Mouse (Mus musculus): ENCODE data around the gene Commd1.
A peak's percentile ranks its signal among the peaks of the same experiment; 100 is the strongest.

The Commd1 gene

DNA sequence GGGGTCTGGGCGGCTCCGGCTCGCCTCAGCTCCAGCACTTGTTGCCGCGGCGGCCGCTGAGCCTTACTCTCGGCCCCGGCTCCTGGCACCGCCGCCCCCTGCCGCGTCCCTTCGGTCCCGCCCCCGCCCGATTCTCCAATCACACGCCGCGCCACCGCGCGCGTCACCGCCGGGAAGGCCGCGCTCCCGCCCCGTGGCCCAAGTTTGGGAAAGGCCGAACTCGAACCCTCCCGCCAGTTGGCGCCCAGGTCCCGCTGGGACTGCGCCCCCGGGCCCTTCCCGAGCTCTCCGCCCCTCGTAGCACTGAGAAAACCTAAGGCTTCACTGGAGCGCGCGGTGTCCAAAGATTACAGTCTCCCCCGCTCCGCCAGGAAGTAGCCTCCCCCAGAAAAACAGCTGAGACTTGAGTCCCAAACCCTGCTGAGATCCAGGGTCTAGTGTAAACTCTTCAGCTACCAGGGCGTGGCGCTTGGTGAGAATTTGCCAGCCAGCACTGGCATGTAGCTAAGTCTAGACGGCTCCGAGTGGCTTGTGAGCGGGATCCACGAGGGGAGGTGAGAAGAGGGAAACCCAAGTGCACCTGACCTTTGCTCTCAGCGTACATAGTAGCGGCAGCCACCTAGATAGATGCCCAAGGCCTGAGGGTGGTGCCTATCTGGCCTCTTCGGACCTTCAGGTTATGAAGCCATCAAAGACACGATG lies 122.4 kb downstream of the Commd1 start:
- peak; percentile 87 for DNase-seq (ENCODE audit: low read depth, low spot score)

DNA sequence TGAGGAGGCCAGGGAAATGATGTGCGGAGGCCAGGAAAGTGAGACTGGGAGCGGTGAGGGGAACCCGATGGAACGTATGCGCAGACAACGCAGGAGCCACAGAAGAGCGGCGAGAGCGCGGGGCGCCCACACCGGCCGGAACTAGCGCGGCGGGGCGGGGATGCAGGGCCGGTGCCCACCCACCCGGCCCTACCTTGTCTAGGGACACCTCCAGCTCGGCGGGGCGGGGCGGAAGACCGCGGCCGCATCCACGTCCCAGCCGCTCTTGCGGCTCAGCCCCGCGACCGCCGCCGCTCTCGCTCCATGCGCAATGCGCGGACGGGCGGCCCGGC lies 122.9 kb downstream of the Commd1 start:
- no peak for DNase-seq (ENCODE audit: low read depth, low spot score)

DNA sequence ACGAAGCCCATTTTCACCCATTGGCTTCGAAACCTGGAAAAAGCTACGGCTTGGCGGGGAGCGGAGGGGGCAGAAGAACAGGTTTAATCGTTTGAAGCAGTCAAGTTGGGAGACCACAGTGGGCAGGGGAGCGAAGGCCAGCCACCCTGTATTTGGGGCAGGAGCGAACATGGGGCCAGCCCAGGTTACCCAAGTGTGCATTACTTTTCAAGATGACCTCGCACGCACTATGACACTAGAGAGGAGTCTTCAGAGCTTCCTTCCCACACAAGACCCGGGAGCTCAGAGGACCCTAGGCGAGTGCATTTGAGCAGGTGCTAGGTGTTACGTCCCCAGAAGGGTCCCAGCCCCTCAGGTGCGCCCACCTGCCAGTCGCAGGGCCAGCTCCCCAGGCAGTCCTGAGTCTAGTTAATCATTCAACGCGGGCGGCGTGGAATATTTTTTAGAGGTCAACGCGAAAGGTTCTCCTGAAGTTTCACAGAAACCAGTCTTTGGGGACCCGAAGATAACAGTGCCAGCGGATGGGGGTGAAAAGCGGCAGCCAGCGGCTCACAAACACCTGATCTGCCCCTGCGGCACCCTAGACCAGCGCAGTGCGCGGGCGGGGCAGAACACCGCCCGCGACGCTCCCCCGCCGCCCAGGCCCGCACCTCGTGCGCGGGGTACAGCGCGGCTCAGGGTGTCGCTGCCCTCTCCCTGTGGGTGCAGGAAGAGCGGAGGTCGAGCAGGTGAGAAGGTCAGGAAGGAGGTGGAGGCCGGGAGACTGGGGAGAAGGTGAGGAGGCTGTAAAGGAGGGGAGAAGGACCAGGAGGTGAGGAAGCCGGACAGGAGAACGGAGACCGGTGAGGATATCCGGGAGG lies 123.5 kb downstream of the Commd1 start:
- DNase-seq (ENCODE audit: low read depth, low spot score), result no peak

- no peak for DNase-seq (ENCODE audit: low read depth, low spot score)
These were observed 124.3 kb downstream of the Commd1 start for GRCm38 (mm10) chr11:22857705-22858440.

GRCm38 (mm10) chr11:22857106-22857704 lies 125.0 kb downstream of the Commd1 start:
- no peak for DNase-seq (ENCODE audit: low read depth, low spot score)

DNA sequence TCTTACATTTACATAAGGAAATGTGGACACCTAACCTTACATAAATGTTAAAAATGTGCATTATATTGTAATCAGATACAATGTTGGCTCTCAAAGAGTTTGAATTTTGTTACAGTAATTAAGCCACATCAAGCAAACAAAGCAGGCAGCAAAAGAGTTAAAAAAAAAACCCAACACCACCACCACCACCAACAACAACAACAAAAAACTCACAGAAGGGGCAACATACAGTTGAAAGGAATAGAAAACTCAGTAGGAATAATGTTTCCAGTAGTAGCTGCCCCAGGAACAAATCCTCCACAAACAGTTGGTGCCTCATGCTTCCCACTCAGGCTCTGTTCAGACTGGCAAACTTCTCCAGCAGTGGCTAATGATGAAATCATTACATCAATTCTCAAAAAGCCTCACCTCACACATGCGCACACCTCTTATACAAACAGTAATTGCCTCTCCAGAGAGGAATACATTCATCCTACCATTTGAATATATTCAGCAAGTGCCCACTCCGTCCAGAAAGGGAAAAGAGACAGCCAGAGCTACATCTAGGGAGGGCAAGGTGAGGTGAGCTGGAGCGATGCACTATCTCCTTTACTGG lies 125.7 kb downstream of the Commd1 start:
- no peak for DNase-seq (ENCODE audit: low read depth, low spot score)

DNA sequence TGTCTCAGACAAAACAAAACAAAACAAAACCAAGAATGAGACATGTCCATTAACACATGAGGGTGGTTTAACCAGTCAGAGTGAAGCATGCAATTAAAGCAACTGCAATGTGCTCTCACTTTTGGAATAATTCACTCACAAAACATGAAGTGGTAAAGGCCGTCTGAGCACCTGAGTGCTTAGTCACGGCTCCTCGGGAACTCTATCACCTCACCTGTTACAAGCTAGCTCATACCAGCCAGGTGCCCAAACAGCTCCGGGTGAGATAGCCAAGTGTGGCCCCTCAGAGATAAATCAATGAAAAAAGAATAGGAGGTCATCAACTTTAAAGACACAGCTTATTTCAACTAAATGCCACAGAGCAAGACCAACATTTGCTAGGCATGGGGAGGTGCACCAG lies 127.6 kb downstream of the Commd1 start:
- DNase-seq (ENCODE audit: low read depth, low spot score), result no peak

DNA sequence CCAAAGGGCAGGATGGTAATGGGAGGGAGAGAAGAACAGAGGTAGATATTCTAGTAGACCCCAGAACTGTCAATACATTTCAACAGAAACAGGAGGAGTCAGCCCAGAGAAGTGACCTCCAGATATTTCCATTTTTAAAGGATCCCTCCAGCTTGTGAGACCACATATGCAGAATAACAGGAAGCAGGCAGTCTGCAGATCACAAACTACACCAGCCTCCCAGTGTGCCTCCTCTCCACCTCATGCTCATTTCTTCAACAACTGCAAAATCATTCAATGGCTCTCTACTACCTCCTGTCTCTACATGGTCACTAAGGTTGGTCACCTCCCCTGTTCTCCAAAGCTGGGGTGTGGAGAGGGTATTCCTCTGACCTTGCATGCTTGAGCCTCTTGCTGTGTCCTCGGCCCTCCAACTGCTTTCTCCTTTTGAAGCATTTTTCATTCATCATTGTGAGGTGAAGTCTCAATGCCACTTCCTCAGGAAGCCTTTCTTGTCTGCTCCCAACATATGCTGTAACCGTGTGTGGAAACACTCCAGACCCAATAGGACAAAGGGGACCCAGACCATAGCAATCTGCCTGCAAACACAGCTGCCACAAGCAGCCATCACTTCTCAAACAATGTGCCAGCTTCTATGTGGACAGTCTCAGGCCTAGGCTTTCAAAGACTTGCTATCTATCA lies 128.6 kb downstream of the Commd1 start:
- DNase-seq (ENCODE audit: low read depth, low spot score), result no peak

DNA sequence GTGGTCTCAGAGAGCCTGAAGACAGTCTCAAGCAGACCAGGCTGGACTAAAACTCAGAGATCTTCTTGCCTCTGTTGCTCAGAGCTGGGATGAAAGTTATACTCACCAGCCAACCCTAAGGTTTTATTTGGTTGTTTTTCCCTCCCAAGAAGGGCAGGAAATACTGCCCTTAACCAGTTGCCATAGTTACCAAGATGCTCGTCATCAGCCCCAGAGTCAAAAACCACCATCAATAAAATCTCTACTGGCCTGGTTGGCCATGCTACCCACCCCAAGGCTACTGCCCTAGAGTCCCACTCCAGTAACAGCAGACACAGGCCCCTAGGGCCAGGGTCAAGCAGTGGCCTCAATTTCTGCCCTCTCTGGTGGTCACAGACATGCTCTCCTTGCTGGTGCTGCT lies 129.7 kb downstream of the Commd1 start:
- DNase-seq (ENCODE audit: low read depth, low spot score), result no peak

GRCm38 (mm10) chr11:22851416-22851815 lies 130.8 kb downstream of the Commd1 start:
- no peak for DNase-seq (ENCODE audit: low read depth, low spot score)

GRCm38 (mm10) chr11:22850077-22850476 lies 132.1 kb downstream of the Commd1 start:
- DNase-seq (ENCODE audit: low read depth, low spot score), result no peak

GRCm38 (mm10) chr11:22848649-22849195 lies 133.5 kb downstream of the Commd1 start:
- no peak for DNase-seq (ENCODE audit: low read depth, low spot score)

DNA sequence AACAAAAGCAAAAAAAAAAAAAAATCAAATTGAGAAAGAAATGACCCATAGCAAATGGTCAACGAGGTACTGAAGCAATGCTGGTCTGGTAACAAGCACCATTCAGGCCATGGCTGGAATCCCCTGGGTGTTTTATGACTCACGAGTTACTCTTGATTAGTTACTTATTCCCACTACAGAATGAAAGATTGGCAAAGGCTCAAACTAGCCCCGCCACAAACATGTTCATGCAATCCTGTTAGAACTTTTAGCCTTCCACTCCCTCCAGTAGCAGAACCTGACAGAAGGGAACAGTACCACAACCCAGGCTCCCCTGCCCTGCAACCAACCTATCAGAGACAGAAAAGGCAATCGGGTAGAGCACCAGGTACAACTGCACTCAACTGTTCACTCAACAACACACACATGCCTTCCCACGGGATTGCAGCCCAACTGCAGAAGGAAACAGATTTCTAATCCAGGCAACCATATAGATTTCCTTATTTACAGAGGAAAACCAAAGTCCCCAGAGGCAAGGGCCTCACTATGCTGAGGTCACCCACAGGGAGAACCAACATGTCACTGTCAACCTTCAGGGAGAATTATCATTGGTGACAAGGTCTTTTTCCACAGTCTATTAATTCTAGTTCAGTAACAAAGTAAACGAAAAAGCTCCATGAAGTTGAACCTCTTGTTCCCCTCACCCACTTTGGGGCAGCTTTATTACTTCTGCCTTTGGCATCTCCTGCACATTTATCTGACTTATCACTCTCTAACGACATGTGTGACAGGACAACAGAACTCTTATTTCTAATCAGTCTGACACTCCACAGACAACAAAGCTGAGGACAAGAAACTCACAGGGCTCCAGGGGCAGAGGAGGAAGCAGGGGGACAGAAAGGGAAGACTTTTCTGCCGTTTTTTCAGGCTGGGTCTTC lies 134.2 kb downstream of the Commd1 start:
- DNase-seq (ENCODE audit: low read depth, low spot score), result no peak

DNA sequence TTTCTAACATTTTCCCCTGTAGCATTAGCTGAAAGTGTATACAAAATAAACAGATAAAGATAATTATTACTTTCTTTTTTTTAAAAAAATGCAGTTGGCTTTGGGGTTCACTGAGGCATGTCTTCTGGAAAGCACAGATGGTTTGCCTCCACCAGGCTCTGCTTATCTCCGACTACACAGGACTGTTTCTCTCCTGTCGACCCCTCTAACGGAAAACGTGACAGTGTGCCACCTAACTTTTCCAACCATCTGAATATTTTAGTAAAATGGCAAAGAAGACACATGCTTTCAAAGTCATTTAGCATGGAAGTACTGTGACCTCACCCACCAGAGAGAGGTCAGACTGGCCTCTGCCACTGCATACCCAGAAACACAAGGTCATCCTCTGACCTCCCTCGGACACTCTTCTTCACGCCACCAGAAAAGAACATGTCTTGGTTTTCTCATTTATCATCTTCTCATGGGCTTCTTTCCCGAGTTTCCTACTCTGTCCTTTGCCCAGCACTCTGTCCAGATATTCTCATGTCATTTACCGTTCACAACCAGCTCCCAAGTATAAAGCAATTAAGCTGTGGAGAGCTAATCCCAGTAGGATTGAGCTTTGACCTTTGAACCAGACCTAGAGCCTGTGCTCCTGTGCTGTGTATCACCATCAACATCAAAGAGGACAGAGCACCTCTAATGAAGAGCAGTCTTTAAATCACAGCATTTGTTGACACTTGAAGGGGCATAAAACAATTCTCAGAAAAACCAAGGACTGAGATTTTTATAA lies 135.0 kb downstream of the Commd1 start:
- DNase-seq (ENCODE audit: low read depth, low spot score), result no peak
